Mouse (Mus musculus) spleen, adult 2 months (tissue): ENCODE measurements around the gene 4931406C07Rik. TPM values are rescaled to one million over a fixed set of nuclear protein-coding genes. Genes with fewer than 3 reads are reported as not detected.

ENCODE experiments used
- DNase-seq, 2 experiments: peaks; one replicate each; pipeline versions ENCODE4 v3.0.0 to v3.0.0-alpha.2; 2012 to 2021; ENCODE audit warnings: low spot score in 2 of 2, low read depth in 1 of 2
- H3K27ac ChIP-seq: fragments of 200-500 bp; 2 replicates; pipeline ENCODE4 v1.5.1; 2012; ENCODE audit warnings: low read length, inconsistent platforms; ENCODE audit not compliant: insufficient read depth
- H3K27me3 ChIP-seq: fragments of 200-500 bp; 2 replicates; pipeline ENCODE4 v1.6.1; 2012; ENCODE audit warnings: mild to moderate bottlenecking, moderate library complexity, low read length, inconsistent platforms; ENCODE audit not compliant: control insufficient read depth, insufficient read depth
- H3K36me3 ChIP-seq: fragments of 200-500 bp; 2 replicates; pipeline ENCODE4 v1.6.1; 2012; ENCODE audit warnings: mild to moderate bottlenecking, low read length, inconsistent platforms; ENCODE audit not compliant: control insufficient read depth, insufficient read depth
- H3K4me1 ChIP-seq: fragments of 200-500 bp; 2 replicates; pipeline ENCODE4 v1.6.1; 2011; ENCODE audit warnings: inconsistent platforms; ENCODE audit not compliant: control insufficient read depth, insufficient read depth, insufficient read length
- H3K4me3 ChIP-seq: fragments of 200-500 bp; 2 replicates; pipeline ENCODE4 v1.5.1; 2011; ENCODE audit warnings: mild to moderate bottlenecking, inconsistent platforms; ENCODE audit not compliant: insufficient read depth, insufficient read length; ENCODE audit errors: extremely low read depth
- CTCF ChIP-seq: fragments of 200-500 bp; IDR thresholded peaks from 2 replicates; pipeline ENCODE4 v1.5.1; 2011; ENCODE audit warnings: mild to moderate bottlenecking, inconsistent platforms; ENCODE audit not compliant: insufficient read depth, insufficient read length, insufficient replicate concordance; ENCODE audit errors: extremely low read depth
- POLR2A ChIP-seq: fragments of 200-500 bp; IDR thresholded peaks from 2 replicates; pipeline ENCODE4 v1.6.1; 2011; ENCODE audit warnings: low read depth, low read length, inconsistent platforms
- WGBS: fragments of 180-500 bp; shearing (Covaris S2); methylation state at CpG from one replicate; pipeline ENCODE4 v1.1.7; 2018; 5-methylcytosine and 5-hydroxymethylcytosine counted together
- polyA plus RNA-seq: library from polyadenylated mRNA; depleted of rRNA; stranded (reverse); fragments of >200 nt; gene quantifications from 2 replicates; pipeline ENCODE4 v1.2.3, GENCODE M21; 2012; rRNA removed

4931406C07Rik gene
- polyA plus RNA-seq, 1 experiment = 3.1 TPM

DNA sequence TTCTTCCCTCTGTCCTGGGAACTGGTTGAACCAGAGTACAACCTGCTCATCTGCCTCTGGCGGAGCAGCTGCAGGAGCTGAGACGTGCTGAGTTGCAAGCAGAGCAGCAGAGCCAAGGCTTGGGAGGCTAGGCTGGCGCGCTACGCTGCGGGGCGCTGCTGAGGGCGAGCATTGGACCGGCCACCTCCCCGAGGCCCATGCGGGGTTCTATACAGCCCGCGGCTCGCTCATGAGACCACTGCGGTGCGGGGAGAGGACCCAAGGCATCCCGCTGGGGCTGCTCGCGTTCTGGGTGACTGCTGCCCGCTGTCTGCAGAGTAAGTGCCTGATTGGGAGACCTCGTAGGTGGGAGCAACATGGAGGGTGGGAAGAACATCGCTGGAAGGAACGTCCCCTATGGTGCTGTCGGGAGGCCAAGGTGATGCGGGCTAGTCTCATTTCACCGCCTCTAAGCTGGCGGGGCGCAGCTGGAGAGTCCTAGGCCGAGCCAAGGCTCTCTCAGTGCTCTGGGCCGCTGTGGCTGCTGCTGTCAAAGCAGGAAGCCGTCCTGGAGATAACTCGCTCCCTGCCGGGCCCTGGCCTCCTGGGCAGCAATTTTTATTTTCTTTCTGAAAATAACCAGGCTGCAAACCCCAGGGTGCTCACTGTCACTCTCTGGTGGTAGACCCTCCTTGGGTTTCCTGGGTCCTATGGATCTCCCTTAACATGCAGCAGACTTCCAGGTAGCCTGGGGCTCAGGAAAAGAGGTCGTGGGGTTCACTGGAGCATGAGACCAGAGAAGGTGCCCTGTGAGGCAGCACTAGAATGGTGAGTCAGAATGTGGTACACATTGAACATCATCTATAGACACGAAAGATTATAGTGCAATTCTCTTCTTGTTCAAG is 67.0 kb downstream of the 4931406C07Rik start, which contains the start of gene Vstm5:
Vstm5 (plus strand) TSS at position 4 of the 884 bp plus-strand sequence.
- Histone ChIP-seq H3K4me3 (peak within 1 kb of the TSS; percentile 6; the same call in 1 of the 2 replicates), H3K36me3 (no peaks in the 10 kb centered on the region), H3K27me3 (peaks cover 2% of the 10 kb centered on the region; the same call in 1 of the 2 replicates), H3K27ac (no peak within 1 kb of the TSS), H3K4me1 (no peaks in the 10 kb centered on the region)
- no peak for TF ChIP-seq POLR2A
- no peak for TF ChIP-seq CTCF
- WGBS = 8% methylated on average over 35 of the region's 35 CpGs
- DNase-seq = no peak

DNA sequence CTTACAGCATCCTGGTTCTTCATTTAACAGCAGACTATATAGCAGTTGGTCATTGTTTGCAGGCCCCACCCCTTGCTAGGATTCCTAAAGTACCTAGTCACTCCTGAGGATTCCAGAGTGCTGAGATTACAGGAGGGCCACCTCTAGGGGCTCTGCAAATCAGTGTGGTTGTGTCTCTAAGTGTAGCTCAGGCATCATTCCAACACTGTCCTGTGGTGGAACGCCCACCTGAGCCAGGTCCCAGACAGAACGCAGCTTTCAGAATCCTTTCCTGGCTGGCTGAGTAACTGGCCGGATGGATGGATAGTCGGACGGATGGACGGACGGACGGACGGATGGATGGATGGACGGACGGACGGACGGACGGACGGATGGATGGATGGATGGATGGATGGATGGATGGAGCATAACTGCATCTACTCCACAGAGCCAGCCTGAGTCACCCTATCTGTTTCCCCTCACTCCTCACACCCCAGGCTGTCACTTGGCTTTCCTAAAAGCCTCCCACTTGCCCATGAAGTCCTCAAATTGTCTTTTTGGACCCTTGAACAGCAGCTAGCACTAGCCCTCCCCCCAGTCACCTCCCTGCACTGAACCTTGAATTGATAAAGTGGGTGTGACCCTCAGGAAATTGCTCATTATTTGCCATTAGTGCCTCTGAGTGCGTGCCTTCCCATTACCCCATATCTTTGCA is 67.8 kb downstream of the 4931406C07Rik start:
- Histone ChIP-seq H3K36me3 (no peaks in the 10 kb centered on the region), H3K27ac (no peak overlapping the region), H3K4me3 (no peak overlapping the region), H3K4me1 (no peaks in the 10 kb centered on the region), H3K27me3 (peaks cover 2% of the 10 kb centered on the region; the same call in 1 of the 2 replicates)
- WGBS = 81% methylated on average over 16 of the region's 16 CpGs
- no peak for TF ChIP-seq POLR2A
- TF ChIP-seq CTCF = no peak
- DNase-seq = no peak

DNA sequence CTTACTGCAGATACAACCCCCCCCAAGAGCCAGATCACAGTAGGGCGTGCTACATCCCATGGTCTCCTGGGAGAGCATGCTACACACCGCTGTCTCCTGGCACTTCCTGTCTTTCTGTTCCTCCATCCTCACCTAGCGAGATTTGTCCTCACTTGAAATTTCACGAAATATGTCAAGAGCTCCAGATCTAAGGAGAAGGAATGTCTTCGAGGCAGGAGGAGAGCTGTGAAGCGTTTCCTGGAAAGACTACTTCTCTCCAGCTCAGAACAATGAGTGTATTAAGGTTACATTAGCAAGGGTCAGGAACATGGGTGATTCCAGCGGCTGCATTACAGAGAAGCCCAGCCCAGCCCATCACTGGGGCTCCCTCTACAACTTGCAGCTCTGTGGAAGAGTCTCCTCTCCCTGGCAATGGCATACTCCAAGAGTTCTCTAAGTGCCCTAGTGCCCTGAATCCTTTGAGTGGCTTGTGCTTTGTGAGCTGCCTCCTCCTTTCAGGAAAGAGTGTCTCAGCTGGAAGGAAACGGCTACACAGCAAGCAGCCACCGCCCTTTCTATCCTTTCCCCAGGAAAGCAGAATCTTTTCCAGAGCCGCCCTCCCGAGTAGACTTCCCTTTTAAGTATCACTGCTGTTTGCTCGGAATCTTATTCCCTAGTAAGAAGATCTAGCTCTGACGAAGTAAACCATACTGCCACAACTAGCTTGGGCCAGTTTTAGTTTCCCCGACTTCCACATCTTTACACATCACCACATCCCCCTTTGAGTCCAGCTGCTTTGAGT is 68.5 kb downstream of the 4931406C07Rik start:
- no peak for DNase-seq
- 51% methylated on average over 14 of the region's 14 CpGs for WGBS
- no peaks in the 10 kb centered on the region for H3K36me3 ChIP-seq
- H3K4me1 ChIP-seq = no peaks in the 10 kb centered on the region
- H3K27me3 ChIP-seq = peaks cover 2% of the 10 kb centered on the region; the same call in 1 of the 2 replicates
- H3K4me3 ChIP-seq = no peak overlapping the region
- no peak overlapping the region for H3K27ac ChIP-seq
- no peak for TF ChIP-seq POLR2A
- no peak for TF ChIP-seq CTCF

DNA sequence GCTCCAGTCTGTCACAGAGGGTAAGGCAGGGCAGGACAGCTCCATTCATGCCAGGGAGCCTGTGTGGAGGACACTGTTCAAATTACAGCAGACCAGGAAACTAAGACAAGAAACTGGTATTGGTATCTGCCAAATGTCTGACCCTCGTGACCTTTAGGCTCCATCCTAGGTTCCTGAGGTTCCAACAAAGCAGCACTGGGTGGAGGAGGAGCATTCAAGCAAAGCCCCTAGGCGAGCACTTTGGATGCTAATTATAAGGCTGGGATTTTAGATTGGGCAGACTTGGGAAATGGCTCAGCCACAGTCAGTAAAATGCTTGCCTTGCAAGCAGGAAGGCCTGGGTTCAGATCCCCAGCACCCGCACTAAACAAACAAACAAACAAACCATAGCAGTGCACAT is 70.3 kb downstream of the 4931406C07Rik start:
- TF ChIP-seq CTCF (no peak), POLR2A (no peak)
- Histone ChIP-seq H3K36me3 (no peaks in the 10 kb centered on the region), H3K27ac (no peak overlapping the region), H3K4me3 (no peak overlapping the region), H3K4me1 (no peaks in the 10 kb centered on the region), H3K27me3 (peaks cover 2% of the 10 kb centered on the region; the same call in 1 of the 2 replicates)
- WGBS = 84% methylated on average over 3 of the region's 3 CpGs
- DNase-seq = no peak

DNA sequence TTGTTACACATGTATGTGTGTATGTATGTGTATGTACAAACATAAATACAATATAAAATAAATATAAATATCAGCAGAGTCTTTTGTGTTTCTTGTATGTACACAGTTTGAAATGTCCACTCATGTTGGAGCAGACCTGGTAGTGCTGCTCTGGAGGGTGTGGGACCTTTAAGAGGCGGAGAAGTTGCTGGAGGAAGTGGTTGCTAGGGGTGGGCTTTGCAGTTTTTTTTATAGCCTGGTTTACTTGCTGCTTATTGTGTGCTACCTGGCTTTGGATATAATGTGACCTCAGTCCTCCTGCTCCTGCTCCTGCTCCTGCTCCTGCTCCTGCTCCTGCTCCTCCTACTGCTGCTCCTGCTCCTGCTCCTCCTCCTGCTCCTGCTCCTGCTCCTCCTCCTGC is 72.6 kb downstream of the 4931406C07Rik start:
- H3K27ac ChIP-seq = no peak overlapping the region
- no peaks in the 10 kb centered on the region for H3K4me1 ChIP-seq
- TF ChIP-seq CTCF (no peak), POLR2A (no peak)
- H3K27me3 ChIP-seq = no peaks in the 10 kb centered on the region
- H3K4me3 ChIP-seq = no peak overlapping the region
- H3K36me3 ChIP-seq = no peaks in the 10 kb centered on the region
- no peak for DNase-seq
- 91% methylated on average over 1 of the region's 1 CpGs for WGBS

Other genes with a start within 250 kb of the 4931406C07Rik start
- gene Hephl1, start 194.3 kb downstream of the 4931406C07Rik start, polyA plus RNA-seq = not detected in 2 replicates
- 0.39 and 0.54 TPM in 2 replicates for gene Vstm5, start 67.4 kb downstream of the 4931406C07Rik start, polyA plus RNA-seq
- 21.2 and 32.5 TPM in 2 replicates for gene Med17, start 26.5 kb downstream of the 4931406C07Rik start, polyA plus RNA-seq
- gene Taf1d, start 234 bp downstream of the 4931406C07Rik start, polyA plus RNA-seq = 9.7 and 12.4 TPM in 2 replicates
- gene Cep295, start 51.3 kb upstream of the 4931406C07Rik start, polyA plus RNA-seq = 3.8 and 4.0 TPM in 2 replicates
- gene Smco4, start 187.0 kb upstream of the 4931406C07Rik start, polyA plus RNA-seq = 7.0 and 8.0 TPM in 2 replicates